Mouse (Mus musculus) cortical plate, adult 2 months (tissue): Measurements from ENCODE around the gene Serinc3.

Experiments used
- CTCF ChIP-seq: fragments of 200-500 bp; IDR thresholded peaks from 2 replicates; pipeline ENCODE4 v1.5.1; 2011; ENCODE audit warnings: mild to moderate bottlenecking, control low read depth, low read length; ENCODE audit not compliant: insufficient read depth; ENCODE audit errors: extremely low read depth
- POLR2A ChIP-seq: fragments of 200-500 bp; IDR thresholded peaks from 2 replicates; pipeline ENCODE4 v1.6.1; 2011; ENCODE audit warnings: mild to moderate bottlenecking, low read length, control low read depth; ENCODE audit not compliant: insufficient read depth; ENCODE audit errors: extremely low read depth

GRCm38 (mm10) chr2:163686233-163686632 lies 41.3 kb upstream of the Serinc3 start:
- TF ChIP-seq CTCF = no peak
- no peak for TF ChIP-seq POLR2A
